Mouse (Mus musculus) bone marrow macrophage, adult 2 months (primary cell): ENCODE results near the gene 5530401A14Rik.

ENCODE experiments used
- CTCF ChIP-seq: IDR thresholded peaks from 2 replicates; pipeline ENCODE4 v1.5.1; 2012; ENCODE audit warnings: low read depth, mild to moderate bottlenecking, low read length, moderate library complexity
- POLR2A ChIP-seq: IDR thresholded peaks from 2 replicates; pipeline ENCODE4 v1.6.1; 2012; ENCODE audit warnings: mild to moderate bottlenecking, low read depth, low read length, borderline replicate concordance

DNA sequence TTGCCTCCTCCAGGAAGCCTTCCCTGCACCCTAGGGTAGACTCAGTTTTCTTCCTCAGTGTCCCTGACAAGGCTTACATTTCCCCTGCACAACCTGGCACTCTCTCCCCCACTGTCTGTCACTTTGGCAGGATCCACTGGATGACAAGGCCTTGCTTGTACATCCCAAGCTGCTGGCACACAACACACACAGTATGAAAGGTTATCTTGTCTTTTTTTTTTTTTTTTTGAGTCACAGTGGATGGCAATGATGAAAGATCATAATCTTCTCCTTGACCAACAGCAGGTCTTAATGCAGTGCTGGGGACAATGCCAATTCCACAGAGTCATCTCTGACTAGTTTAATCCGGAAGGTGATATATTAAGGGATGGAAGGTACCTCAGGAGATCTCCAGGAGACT, 77.0 kb downstream of the 5530401A14Rik start:
- no peak for TF ChIP-seq POLR2A
- no peak for TF ChIP-seq CTCF
